Mouse (Mus musculus) spleen, adult 18-20 months (tissue): ENCODE data around the gene Tekt5.

Source experiments
- DNase-seq, 2 experiments: peaks; one replicate each; pipeline ENCODE4 v3.0.0; 2022; ENCODE audit warnings: mixed read lengths in 2 of 2

Gene Tekt5

GRCm38 (mm10) chr16:10377286-10377685 is 18.0 kb downstream of the Tekt5 start:
- no peak for DNase-seq

GRCm38 (mm10) chr16:10374254-10375011 is 20.9 kb downstream of the Tekt5 start:
- DNase-seq, result no peak

- no peak for DNase-seq
Observed at GRCm38 (mm10) chr16:10372372-10372771, 22.9 kb downstream of the Tekt5 start.

- DNase-seq, result no peak
Observed at GRCm38 (mm10) chr16:10369996-10370395, 25.3 kb downstream of the Tekt5 start.

- DNase-seq, result no peak
Observed at GRCm38 (mm10) chr16:10369468-10369934, 25.8 kb downstream of the Tekt5 start.

- no peak for DNase-seq
Observed at GRCm38 (mm10) chr16:10366240-10367217, 28.8 kb downstream of the Tekt5 start.

- DNase-seq, result no peak
Observed at GRCm38 (mm10) chr16:10365796-10366195, 29.5 kb downstream of the Tekt5 start.

- DNase-seq, result no peak
Observed at GRCm38 (mm10) chr16:10363061-10363460, 32.2 kb downstream of the Tekt5 start.

GRCm38 (mm10) chr16:10359241-10359640 is 36.0 kb downstream of the Tekt5 start:
- DNase-seq, result no peak

GRCm38 (mm10) chr16:10358010-10358934 is 37.0 kb downstream of the Tekt5 start:
- DNase-seq, result peak in 1 of 2 experiments; percentile 8

- no peak for DNase-seq
Observed at GRCm38 (mm10) chr16:10355004-10355403, 40.3 kb downstream of the Tekt5 start.

GRCm38 (mm10) chr16:10351050-10351636 is 44.1 kb downstream of the Tekt5 start:
- DNase-seq, result no peak

- no peak for DNase-seq
Observed at GRCm38 (mm10) chr16:10349876-10350275, 45.4 kb downstream of the Tekt5 start.

GRCm38 (mm10) chr16:10349436-10349835 is 45.9 kb downstream of the Tekt5 start:
- no peak for DNase-seq

- no peak for DNase-seq
Observed at GRCm38 (mm10) chr16:10347551-10347950, 47.7 kb downstream of the Tekt5 start.

GRCm38 (mm10) chr16:10341110-10341509 is 54.2 kb downstream of the Tekt5 start:
- no peak for DNase-seq

GRCm38 (mm10) chr16:10339930-10340329 is 55.4 kb downstream of the Tekt5 start:
- no peak for DNase-seq

- DNase-seq, result no peak
Observed at GRCm38 (mm10) chr16:10338601-10339000, 56.7 kb downstream of the Tekt5 start.

- no peak for DNase-seq
Observed at GRCm38 (mm10) chr16:10337422-10338197, 57.7 kb downstream of the Tekt5 start.

- DNase-seq, result no peak
Observed at GRCm38 (mm10) chr16:10336454-10337421, 58.6 kb downstream of the Tekt5 start.
